Mouse (Mus musculus) forebrain, embryonic 16.5 days (tissue): ENCODE results near the gene Ccdc117. TPM values are rescaled to one million over a fixed set of nuclear protein-coding genes. Genes with fewer than 3 reads are reported as not detected.

Experiments
- polyA plus RNA-seq: library from polyadenylated mRNA; unstranded; fragments of >200 nt; fragmentation: Nextera tagmentation; extraction: Ambion mirVana; gene quantifications from 2 replicates; pipeline ENCODE4 v1.2.1, GENCODE M21; 2015

Ccdc117 gene
- polyA plus RNA-seq, 1 experiment from 2014 or later = 12.3 TPM

Other genes with a start within 250 kb of the Ccdc117 start
- 6.9 and 7.2 TPM in 2 replicates for gene Znrf3, start 97.3 kb downstream of the Ccdc117 start, polyA plus RNA-seq
- 135 and 146 TPM in 2 replicates for gene Xbp1, start 21.5 kb downstream of the Ccdc117 start, polyA plus RNA-seq
- gene Ankrd36, start 27.5 kb upstream of the Ccdc117 start, polyA plus RNA-seq = not detected in 2 replicates
- gene Mrps24, start 173.5 kb upstream of the Ccdc117 start, polyA plus RNA-seq = 168 and 171 TPM in 2 replicates
- gene Urgcp, start 220.2 kb upstream of the Ccdc117 start, polyA plus RNA-seq = 35.2 TPM in 2 replicates
- gene Dbnl, start 246.3 kb upstream of the Ccdc117 start, polyA plus RNA-seq = 139 and 141 TPM in 2 replicates